Mouse (Mus musculus) colon, adult 2 months (tissue): ENCODE data around the gene Cited4. TPM values are rescaled to one million over a fixed set of nuclear protein-coding genes. Genes with fewer than 3 reads are reported as not detected.

Experiments used
- polyA plus RNA-seq: library from polyadenylated mRNA; depleted of rRNA; stranded (reverse); fragments of >200 nt; gene quantifications from 2 replicates; pipeline ENCODE4 v1.2.3, GENCODE M21; 2012; rRNA removed

Cited4 gene
- polyA plus RNA-seq: 29.5 and 37.0 TPM in 2 replicates

GRCm38 (mm10) chr4:120666358-120667024 is at the start of gene Cited4:
Cited4 (plus strand) TSS chr4:120666572.

Other genes with a start within 250 kb of the Cited4 start
- gene Slfnl1, start 134.3 kb upstream of the Cited4 start, polyA plus RNA-seq: 0.08 and 0.20 TPM in 2 replicates
- gene Ctps, start 96.3 kb upstream of the Cited4 start, polyA plus RNA-seq: 4.1 and 5.0 TPM in 2 replicates
- gene Gm8439, start 77.8 kb upstream of the Cited4 start, polyA plus RNA-seq: not detected in 2 replicates
- 8.5 and 9.1 TPM in 2 replicates for gene Kcnq4, start 82.0 kb downstream of the Cited4 start, polyA plus RNA-seq
- 159 and 170 TPM in 2 replicates for gene Nfyc, start 165.0 kb downstream of the Cited4 start, polyA plus RNA-seq
- gene Rims3, start 188.2 kb downstream of the Cited4 start, polyA plus RNA-seq: 1.00 and 1.0 TPM in 2 replicates